Mouse (Mus musculus): ENCODE results near the gene Olfr1356.
"Not testable (repeated sequence)": the region's sequence is repeated elsewhere in the genome, so short reads cannot be mapped to it uniquely, and the experiment has no call there.

DNA sequence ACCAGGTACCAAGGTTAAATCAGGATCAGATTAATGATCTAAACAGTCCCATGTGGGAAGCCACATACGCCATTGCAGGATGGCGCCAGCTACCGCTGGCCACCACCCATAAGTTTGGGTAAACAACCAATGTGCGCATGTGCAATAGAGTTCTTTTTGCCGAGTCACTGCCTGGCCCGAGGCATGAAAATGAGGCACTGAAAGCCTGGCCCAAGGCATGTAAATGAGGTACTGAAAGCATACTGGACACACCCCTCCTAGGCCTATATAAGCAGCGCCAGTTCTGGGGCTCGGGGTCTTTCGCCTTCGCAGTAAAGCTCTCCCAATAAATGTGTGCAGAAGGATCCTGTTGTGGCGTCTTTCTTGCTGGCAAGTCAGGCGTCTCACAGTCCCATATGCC, 11.5 kb downstream of the Olfr1356 start:
- not testable (repeated sequence) for TF ChIP-seq CTCF, EP300 (IDR thresholded peaks at IDR 0.05; ENCODE audit: low read depth)
